Mouse (Mus musculus) ES-E14 (cell line): ENCODE results near the gene Defa36.
"Not testable (repeated sequence)": the region's sequence is repeated elsewhere in the genome, so short reads cannot be mapped to it uniquely, and the experiment has no call there.

Source experiments
- HCFC1 ChIP-seq: IDR thresholded peaks from 2 replicates; pipeline ENCODE4 v1.6.1; 2012; ENCODE audit warnings: low read length, inconsistent platforms, borderline replicate concordance; ENCODE audit not compliant: insufficient read depth
- MAFK ChIP-seq: IDR thresholded peaks from 2 replicates; pipeline ENCODE4 v1.6.1; 2014; ENCODE audit warnings: mild to moderate bottlenecking, low read depth, low read length, inconsistent platforms; ENCODE audit not compliant: insufficient read depth
- ZC3H11A ChIP-seq: IDR thresholded peaks from 2 replicates; pipeline ENCODE4 v1.6.1; 2012; ENCODE audit warnings: low read depth, mild to moderate bottlenecking, inconsistent platforms, low read length, borderline replicate concordance

DNA sequence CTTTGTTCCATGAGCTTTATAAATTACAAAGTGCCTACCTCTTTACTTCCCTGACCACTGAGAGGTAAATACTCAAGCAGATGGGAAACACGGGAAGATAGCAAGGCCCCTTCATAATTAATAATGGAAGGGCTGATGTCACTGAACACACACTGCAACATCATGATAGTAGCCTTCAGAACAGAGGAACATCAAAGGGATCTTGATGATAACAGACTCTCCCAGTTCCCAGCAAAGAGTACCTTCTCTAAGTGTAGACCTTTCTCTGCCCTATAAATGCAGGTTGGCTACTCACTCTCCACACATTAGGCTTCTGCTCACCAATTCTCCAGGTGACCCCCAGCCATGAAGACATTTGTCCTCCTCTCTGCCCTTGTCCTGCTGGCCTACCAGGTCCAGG is at the start of gene Defa36:
- not testable (repeated sequence) for TF ChIP-seq MAFK, ZC3H11A, HCFC1
